Mouse (Mus musculus): Measurements from ENCODE around the gene Tmem201. TPM values are rescaled to one million over a fixed set of nuclear protein-coding genes. Genes with fewer than 3 reads are reported as not detected.
A peak's percentile ranks its signal among the peaks of the same experiment; 100 is the strongest.

The Tmem201 gene
- polyA plus RNA-seq, 1 experiment from 2014 or later = 31.0 TPM

- Histone ChIP-seq H3K36me3 (ENCODE audit: poor library complexity, severe bottlenecking) (peaks cover 80% of the 10 kb centered on the region), H3K4me2 (no peak overlapping the region), H3K9ac (no peak overlapping the region), H3K27me3 (no peaks in the 10 kb centered on the region), H3K27ac (no peak overlapping the region), H3K4me1 (peaks cover 20% of the 10 kb centered on the region), H3K9me3 (replicated peaks) (no peaks in the 10 kb centered on the region), H3K4me3 (no peak overlapping the region)
- 96% methylated on average over 5 of the region's 5 CpGs for WGBS
- no peak for ATAC-seq
These were observed 10.2 kb downstream of the Tmem201 start for GRCm38 (mm10) chr4:149727636-149728035.

- H3K36me3 ChIP-seq (ENCODE audit: poor library complexity, severe bottlenecking) = peaks cover 80% of the 10 kb centered on the region
- WGBS = 74% methylated on average over 15 of the region's 15 CpGs
- no peak overlapping the region for H3K4me2 ChIP-seq
- no peaks in the 10 kb centered on the region for H3K27me3 ChIP-seq
- H3K4me3 ChIP-seq = no peak overlapping the region
- peaks cover 11% of the 10 kb centered on the region; the same call in 1 of the 2 replicates for H3K4me1 ChIP-seq
- H3K9ac ChIP-seq = no peak overlapping the region
- no peaks in the 10 kb centered on the region for H3K9me3 ChIP-seq (replicated peaks)
- no peak; the same call in 1 of the 2 replicates for ATAC-seq
- peak overlapping the region; percentile 14; the same call in 1 of the 2 replicates for H3K27ac ChIP-seq
These were observed 12.0 kb downstream of the Tmem201 start for GRCm38 (mm10) chr4:149725661-149726350.

- WGBS = 88% methylated on average over 17 of the region's 17 CpGs
- no peak overlapping the region for H3K4me2 ChIP-seq
- no peak overlapping the region for H3K9ac ChIP-seq
- H3K9me3 ChIP-seq (replicated peaks) = no peaks in the 10 kb centered on the region
- H3K4me3 ChIP-seq = no peak overlapping the region
- no peaks in the 10 kb centered on the region for H3K27me3 ChIP-seq
- peaks cover 11% of the 10 kb centered on the region; the same call in 1 of the 2 replicates for H3K4me1 ChIP-seq
- no peak for ATAC-seq
- peaks cover 80% of the 10 kb centered on the region for H3K36me3 ChIP-seq (ENCODE audit: poor library complexity, severe bottlenecking)
- 0 out of 2 replicates have a peak overlapping the region, but pooled peaks have one; percentile 31 for H3K27ac ChIP-seq
These were observed 12.9 kb downstream of the Tmem201 start for GRCm38 (mm10) chr4:149724916-149725470.

- Histone ChIP-seq H3K9me3 (replicated peaks) (no peaks in the 10 kb centered on the region), H3K9ac (no peak overlapping the region), H3K4me1 (peaks cover 11% of the 10 kb centered on the region; the same call in 1 of the 2 replicates), H3K4me2 (no peak overlapping the region), H3K36me3 (ENCODE audit: poor library complexity, severe bottlenecking) (peaks cover 80% of the 10 kb centered on the region), H3K27ac (peak overlapping the region; percentile 31), H3K4me3 (no peak overlapping the region), H3K27me3 (no peaks in the 10 kb centered on the region)
- 0 out of 2 replicates have a peak, but pooled peaks have one; percentile 23 for ATAC-seq
- 76% methylated on average over 15 of the region's 17 CpGs for WGBS
These were observed 13.8 kb downstream of the Tmem201 start for GRCm38 (mm10) chr4:149723855-149724731.

GRCm38 (mm10) chr4:149723021-149723390 is 14.8 kb downstream of the Tmem201 start:
- Histone ChIP-seq H3K9ac (no peak overlapping the region), H3K36me3 (ENCODE audit: poor library complexity, severe bottlenecking) (peaks cover 84% of the 10 kb centered on the region), H3K27ac (peak overlapping the region; percentile 35; the same call in 1 of the 2 replicates), H3K27me3 (no peaks in the 10 kb centered on the region), H3K4me3 (no peak overlapping the region), H3K9me3 (replicated peaks) (no peaks in the 10 kb centered on the region), H3K4me1 (peaks cover 11% of the 10 kb centered on the region; the same call in 1 of the 2 replicates), H3K4me2 (no peak overlapping the region)
- ATAC-seq = no peak
- WGBS = 73% methylated on average over 12 of the region's 12 CpGs

GRCm38 (mm10) chr4:149722104-149723020 is 15.5 kb downstream of the Tmem201 start:
- no peak for ATAC-seq
- Histone ChIP-seq H3K9me3 (replicated peaks) (no peaks in the 10 kb centered on the region), H3K9ac (no peak overlapping the region), H3K27me3 (no peaks in the 10 kb centered on the region), H3K36me3 (ENCODE audit: poor library complexity, severe bottlenecking) (peaks cover 84% of the 10 kb centered on the region), H3K27ac (no peak overlapping the region), H3K4me3 (no peak overlapping the region), H3K4me1 (peaks cover 11% of the 10 kb centered on the region; the same call in 1 of the 2 replicates), H3K4me2 (no peak overlapping the region)
- 88% methylated on average over 24 of the region's 24 CpGs for WGBS

- H3K4me2 ChIP-seq = no peak overlapping the region
- H3K4me1 ChIP-seq = peaks cover 11% of the 10 kb centered on the region; the same call in 1 of the 2 replicates
- no peaks in the 10 kb centered on the region for H3K27me3 ChIP-seq
- H3K9ac ChIP-seq = no peak overlapping the region
- H3K36me3 ChIP-seq (ENCODE audit: poor library complexity, severe bottlenecking) = peaks cover 84% of the 10 kb centered on the region
- H3K27ac ChIP-seq = no peak overlapping the region
- H3K9me3 ChIP-seq (replicated peaks) = no peaks in the 10 kb centered on the region
- no peak for ATAC-seq
- 86% methylated on average over 7 of the region's 8 CpGs for WGBS
- no peak overlapping the region for H3K4me3 ChIP-seq
These were observed 16.7 kb downstream of the Tmem201 start for GRCm38 (mm10) chr4:149721163-149721562.

GRCm38 (mm10) chr4:149719686-149720085 is 18.2 kb downstream of the Tmem201 start:
- no peak overlapping the region for H3K4me2 ChIP-seq
- no peak overlapping the region for H3K4me3 ChIP-seq
- peaks cover 84% of the 10 kb centered on the region for H3K36me3 ChIP-seq (ENCODE audit: poor library complexity, severe bottlenecking)
- ATAC-seq = no peak
- H3K9me3 ChIP-seq (replicated peaks) = no peaks in the 10 kb centered on the region
- WGBS = 84% methylated on average over 6 of the region's 6 CpGs
- H3K27ac ChIP-seq = no peak overlapping the region
- no peaks in the 10 kb centered on the region for H3K27me3 ChIP-seq
- H3K4me1 ChIP-seq = peaks cover 11% of the 10 kb centered on the region; the same call in 1 of the 2 replicates
- no peak overlapping the region for H3K9ac ChIP-seq

- H3K9me3 ChIP-seq (replicated peaks) = no peaks in the 10 kb centered on the region
- peaks cover 51% of the 10 kb centered on the region for H3K36me3 ChIP-seq (ENCODE audit: poor library complexity, severe bottlenecking)
- no peak overlapping the region for H3K9ac ChIP-seq
- H3K27me3 ChIP-seq = no peaks in the 10 kb centered on the region
- WGBS = 80% methylated on average over 3 of the region's 3 CpGs
- H3K27ac ChIP-seq = no peak overlapping the region
- no peak overlapping the region for H3K4me2 ChIP-seq
- no peaks in the 10 kb centered on the region for H3K4me1 ChIP-seq
- H3K4me3 ChIP-seq = no peak overlapping the region
- no peak for ATAC-seq
These were observed 23.3 kb downstream of the Tmem201 start for GRCm38 (mm10) chr4:149714542-149714941.

- Histone ChIP-seq H3K36me3 (ENCODE audit: poor library complexity, severe bottlenecking) (peaks cover 25% of the 10 kb centered on the region), H3K9me3 (replicated peaks) (no peaks in the 10 kb centered on the region), H3K4me3 (no peak overlapping the region), H3K27ac (no peak overlapping the region), H3K9ac (no peak overlapping the region), H3K27me3 (no peaks in the 10 kb centered on the region), H3K4me2 (no peak overlapping the region; the same call in 1 of the 2 replicates), H3K4me1 (no peaks in the 10 kb centered on the region)
- ATAC-seq = no peak
- WGBS = 24% methylated on average over 7 of the region's 7 CpGs
These were observed 25.9 kb downstream of the Tmem201 start for GRCm38 (mm10) chr4:149711955-149712354.

- no peak overlapping the region for H3K9ac ChIP-seq
- no peak overlapping the region for H3K27ac ChIP-seq
- H3K9me3 ChIP-seq (replicated peaks) = no peaks in the 10 kb centered on the region
- no peaks in the 10 kb centered on the region for H3K27me3 ChIP-seq
- no peak overlapping the region for H3K4me3 ChIP-seq
- no peak overlapping the region for H3K4me2 ChIP-seq
- ATAC-seq = no peak
- H3K36me3 ChIP-seq (ENCODE audit: poor library complexity, severe bottlenecking) = peaks cover 21% of the 10 kb centered on the region
- H3K4me1 ChIP-seq = no peaks in the 10 kb centered on the region
- WGBS = 92% methylated on average over 5 of the region's 5 CpGs
These were observed 26.4 kb downstream of the Tmem201 start for GRCm38 (mm10) chr4:149711485-149711884.

All from forebrain, embryonic 13.5 days (tissue).